Mouse (Mus musculus): ENCODE measurements at regions not wholly inside any gene's neighbourhood (a gene's known extent, or its start where the extent isn't known, plus 50 kb on each side); places are given as distances from the start of the nearest gene placed in this dataset.

GRCm38 (mm10) chr5:101294031-101294430 lies 370.8 kb downstream of the Nkx6-1 start:
- no peak for DNase-seq

GRCm38 (mm10) chr5:101288358-101288757 lies 376.4 kb downstream of the Nkx6-1 start:
- peak in 1 of 2 experiments; percentile 6 for DNase-seq

DNA sequence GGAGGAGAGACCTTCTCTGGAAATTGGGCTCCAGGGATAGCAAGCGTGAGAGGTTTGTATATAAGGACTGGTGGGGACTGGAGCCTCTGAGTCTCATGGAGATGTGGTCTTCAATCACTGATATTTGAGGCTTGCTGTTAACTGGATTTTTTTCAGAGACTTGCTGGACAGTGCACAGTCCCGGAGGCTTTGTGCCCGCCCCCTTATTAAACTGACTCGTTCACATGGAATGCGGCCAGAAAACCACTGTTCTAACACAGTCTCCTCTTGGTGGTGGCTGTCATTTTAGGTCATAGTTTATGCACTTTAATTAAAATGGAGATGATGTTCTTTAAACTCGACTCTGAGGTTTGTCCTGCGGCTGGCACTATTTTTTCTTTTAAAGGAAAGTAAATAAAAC lies 378.9 kb downstream of the Nkx6-1 start:
- no peak for DNase-seq

GRCm38 (mm10) chr5:101250474-101250873 lies 405.0 kb downstream of the Gpat3 start:
- DNase-seq, result no peak

DNA sequence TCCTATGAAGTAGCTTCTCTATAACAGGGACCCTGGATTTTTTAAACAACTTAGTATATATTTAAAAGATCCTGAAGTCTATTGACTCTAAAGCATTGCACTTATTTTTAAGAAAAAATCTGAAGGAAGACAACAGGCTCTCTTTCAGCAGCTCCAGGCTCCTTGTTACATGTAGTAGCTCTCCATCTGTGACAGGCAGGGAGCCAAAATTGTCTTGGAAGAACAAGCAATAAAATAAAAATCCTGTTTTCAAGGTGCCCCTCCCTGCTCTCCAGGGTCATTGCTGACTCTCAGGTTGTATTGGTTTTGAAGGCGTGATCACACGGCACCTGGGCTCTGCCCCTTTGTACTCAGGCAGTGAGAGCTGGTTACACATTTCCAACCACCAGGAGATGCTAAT lies 397.1 kb downstream of the Gpat3 start:
- no peak for DNase-seq

GRCm38 (mm10) chr5:101239298-101240118 lies 394.0 kb downstream of the Gpat3 start:
- DNase-seq, result peak; percentile 1 to 10

DNA sequence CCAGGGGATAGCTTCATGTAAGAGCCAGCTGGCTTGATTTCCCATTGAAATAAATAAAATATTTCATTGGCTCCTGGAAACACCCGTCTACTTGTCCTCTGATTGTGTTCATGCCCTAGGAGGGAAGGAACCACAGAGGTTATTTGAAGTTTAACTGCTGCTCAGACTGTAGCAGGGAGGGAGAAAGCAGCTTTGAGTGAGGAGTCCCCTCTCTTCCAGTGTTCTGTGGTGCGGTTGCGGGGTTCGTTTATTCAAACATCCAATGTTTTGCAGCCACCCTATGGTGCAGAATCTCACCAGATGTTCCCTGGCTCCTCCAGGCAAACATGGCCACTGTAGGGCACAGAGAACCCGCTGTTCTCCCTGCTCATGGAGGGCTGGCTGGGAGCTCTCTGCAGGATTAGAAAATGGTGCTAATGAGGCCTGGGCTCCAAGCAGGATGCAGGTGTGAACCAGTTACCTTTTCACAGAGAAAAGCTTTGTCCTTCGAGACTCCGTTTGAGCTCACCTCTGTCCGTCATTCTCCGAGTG lies 390.7 kb downstream of the Gpat3 start:
- DNase-seq, result no peak

DNA sequence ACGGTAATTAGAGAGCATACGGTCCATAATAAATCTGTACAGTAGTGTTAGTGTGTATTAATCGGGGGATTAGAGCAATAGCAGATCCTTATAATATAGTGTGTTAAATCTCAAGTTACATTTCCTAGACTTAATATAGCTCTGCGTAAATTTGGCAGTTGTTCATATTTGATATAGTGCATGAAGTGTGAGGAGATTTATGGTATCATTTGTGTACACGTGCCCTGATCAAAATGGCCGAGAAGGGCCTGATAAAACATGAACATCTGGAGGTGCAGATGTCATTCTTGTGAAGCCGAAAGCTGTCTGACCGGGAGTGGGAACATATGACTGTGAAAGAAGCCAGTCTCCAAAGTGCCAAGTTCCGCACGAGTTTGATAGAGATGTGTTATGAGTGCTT lies 376.9 kb downstream of the Gpat3 start:
- DNase-seq, result no peak

- no peak for DNase-seq
These were observed 372.6 kb downstream of the Gpat3 start for GRCm38 (mm10) chr5:101218082-101218481.

- no peak for DNase-seq
These were observed 371.5 kb downstream of the Gpat3 start for GRCm38 (mm10) chr5:101216837-101217571.

GRCm38 (mm10) chr5:101211974-101212373 lies 366.5 kb downstream of the Gpat3 start:
- DNase-seq, result no peak

- no peak for DNase-seq
These were observed 362.6 kb downstream of the Gpat3 start for GRCm38 (mm10) chr5:101208150-101208549.

DNA sequence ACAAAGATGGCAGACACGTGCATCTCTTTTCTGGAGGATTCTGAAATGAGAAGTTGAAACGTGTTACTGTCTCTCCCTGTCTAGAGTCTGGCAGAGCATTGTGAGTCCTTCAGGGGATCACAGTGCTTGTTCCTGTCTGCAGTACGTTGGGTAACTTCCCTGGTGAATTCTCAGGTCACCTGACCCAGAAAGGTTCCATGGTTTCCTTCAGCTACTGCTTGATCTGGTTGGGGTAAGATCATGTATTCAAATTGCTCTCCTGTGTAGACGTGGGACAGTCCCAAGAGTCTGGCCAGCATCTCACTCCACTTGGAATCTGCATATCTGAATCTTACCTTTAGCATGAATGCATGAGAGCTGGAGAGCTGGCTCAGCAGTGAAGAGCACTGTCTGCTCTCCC lies 350.0 kb downstream of the Gpat3 start:
- DNase-seq, result no peak

- no peak for DNase-seq
These were observed 345.5 kb downstream of the Gpat3 start for GRCm38 (mm10) chr5:101190976-101191375.

- DNase-seq, result no peak
These were observed 327.7 kb downstream of the Gpat3 start for GRCm38 (mm10) chr5:101173183-101173582.

GRCm38 (mm10) chr5:101172782-101173181 lies 327.3 kb downstream of the Gpat3 start:
- DNase-seq, result no peak

DNA sequence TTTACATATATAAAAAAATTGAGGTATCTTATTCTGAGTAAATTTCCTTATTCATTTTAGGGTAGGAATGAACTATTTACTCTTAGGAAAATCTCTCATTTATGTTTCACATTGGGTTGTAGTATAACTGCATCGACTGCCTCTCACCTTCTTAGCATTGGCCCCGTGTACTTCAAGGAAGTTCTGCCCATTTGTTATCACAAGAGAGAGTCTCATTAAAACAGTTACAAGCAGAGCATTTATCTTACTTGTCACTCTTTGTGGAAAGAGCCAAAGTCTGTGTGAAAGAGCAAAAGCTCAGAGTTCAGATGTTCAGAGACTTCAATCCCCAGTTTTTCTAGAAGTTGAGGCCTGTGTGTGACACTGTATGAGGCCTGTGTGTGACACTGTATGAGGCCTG lies 323.6 kb downstream of the Gpat3 start:
- no peak for DNase-seq

- DNase-seq, result no peak
These were observed 318.2 kb downstream of the Gpat3 start for GRCm38 (mm10) chr5:101163624-101164213.

- no peak for DNase-seq
These were observed 317.6 kb downstream of the Gpat3 start for GRCm38 (mm10) chr5:101163112-101163511.

- DNase-seq, result no peak
These were observed 311.9 kb downstream of the Gpat3 start for GRCm38 (mm10) chr5:101157416-101157815.

- no peak for DNase-seq
These were observed 300.8 kb downstream of the Gpat3 start for GRCm38 (mm10) chr5:101146345-101146744.

DNA sequence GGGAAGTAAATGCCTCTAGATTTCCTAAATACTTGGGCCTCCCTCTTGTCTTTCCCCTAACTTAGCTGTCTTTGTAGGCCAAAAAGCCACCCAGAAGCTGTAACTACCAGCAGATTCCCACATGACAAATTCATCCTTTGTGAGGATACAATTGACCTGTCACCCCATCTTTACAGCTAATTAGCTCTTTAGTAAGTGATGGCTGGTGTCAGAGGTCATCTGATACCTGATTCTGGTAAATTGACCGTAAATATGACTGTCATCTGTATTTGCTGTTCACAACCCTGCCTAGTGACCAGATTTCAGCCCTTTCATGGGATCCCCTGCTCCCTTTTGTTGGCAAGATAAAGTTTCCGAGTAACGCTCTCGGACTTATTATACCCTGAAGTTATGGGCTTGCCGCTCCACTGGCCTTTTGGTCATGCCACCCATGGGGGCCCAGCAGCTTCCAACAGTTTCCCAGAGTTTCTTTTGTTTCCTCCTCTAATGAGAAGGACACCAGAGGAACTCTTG lies 279.5 kb downstream of the Gpat3 start:
- no peak for DNase-seq

- DNase-seq, result no peak
These were observed 277.4 kb downstream of the Gpat3 start for GRCm38 (mm10) chr5:101122914-101123313.
